Mouse (Mus musculus) spleen, postnatal 36 days (tissue): Measurements from ENCODE around the gene Osgin1.

Experiments
- DNase-seq, 2 experiments: peaks; one replicate each; pipeline ENCODE4 v3.0.0; 2022; ENCODE audit warnings: low spot score in 2 of 2, mixed read lengths in 1 of 2

Osgin1 gene

DNA sequence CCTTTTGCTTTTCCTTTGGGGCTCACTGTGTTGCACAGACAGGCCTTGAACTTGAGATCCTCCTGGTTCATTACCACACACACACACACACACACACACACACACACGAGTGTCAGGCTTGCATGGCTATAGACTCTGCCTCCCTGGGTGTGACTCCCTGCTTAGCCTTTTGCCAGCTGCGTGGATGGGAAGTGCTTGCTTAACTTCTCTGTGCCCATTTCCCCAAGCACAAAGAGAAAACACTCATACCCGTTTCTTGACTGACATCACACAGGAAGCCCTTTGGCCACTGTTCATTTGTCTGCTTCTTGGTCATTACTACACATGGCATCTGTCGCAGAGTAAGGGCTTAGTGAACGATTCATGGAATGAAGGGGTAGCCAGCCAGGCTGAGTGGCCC, 8.1 kb downstream of the Osgin1 start:
- no peak for DNase-seq

DNA sequence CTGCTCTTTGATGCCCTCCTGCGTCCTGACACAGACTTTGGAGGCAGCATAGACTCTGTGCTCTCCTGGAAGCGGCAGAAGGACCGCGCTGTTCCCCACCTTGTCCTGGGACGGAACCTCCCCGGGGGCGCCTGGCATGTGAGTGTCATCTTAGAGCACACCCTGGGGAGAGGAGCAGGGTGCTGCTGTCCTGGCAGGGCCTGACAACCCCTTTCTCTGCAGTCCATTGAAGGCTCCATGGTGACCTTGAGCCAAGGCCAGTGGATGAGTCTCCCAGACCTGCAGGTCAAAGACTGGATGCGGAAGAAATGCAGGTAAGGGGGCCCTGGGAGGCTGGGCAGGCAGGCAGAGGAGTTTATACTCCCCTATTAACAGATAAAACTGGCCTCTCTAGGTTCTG, 9.0 kb downstream of the Osgin1 start:
- no peak for DNase-seq

DNA sequence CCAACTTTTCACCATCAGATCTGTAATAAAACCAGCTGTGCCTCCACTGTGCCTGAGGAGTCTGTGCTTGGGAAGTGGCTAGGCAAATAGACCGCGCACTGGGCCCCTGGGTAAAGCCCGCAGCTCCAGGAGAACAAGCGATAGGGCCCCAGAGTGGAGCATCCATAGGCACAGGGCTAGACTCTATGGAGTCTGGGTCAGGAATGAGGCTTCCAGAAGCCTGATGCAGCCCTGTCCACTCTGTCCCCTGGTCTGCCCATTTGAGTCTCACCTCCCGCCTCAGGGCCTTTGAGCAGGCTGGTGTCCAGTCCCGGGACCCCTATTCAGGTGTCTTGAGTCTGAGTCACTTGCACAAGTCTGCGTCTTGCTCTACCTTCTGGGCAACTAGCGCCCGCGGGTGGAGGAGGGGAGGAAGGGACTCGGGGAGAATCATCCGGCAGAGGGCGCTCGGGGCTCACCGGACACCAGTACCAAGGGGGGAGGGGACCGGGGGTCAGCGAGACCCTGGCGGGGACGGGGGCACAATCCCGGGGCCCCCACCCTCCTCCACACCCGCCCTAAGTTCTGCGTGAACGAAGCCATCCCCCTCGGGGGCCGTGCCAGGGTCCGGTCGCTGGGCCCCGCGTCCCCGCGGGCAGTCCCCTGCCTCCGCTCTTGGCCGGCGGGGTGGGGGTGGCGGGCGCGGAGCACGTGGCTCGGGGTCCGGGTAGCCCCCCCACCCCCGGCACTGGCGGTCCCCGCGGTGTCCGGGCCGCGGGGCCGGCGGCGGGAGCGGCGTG, 12.5 kb downstream of the Osgin1 start, which contains the start of gene Necab2:
Gene Necab2, plus strand, starts transcription at position 509 of the 779 bp plus-strand sequence.
- DNase-seq, result peak; percentile 54 to 60

DNA sequence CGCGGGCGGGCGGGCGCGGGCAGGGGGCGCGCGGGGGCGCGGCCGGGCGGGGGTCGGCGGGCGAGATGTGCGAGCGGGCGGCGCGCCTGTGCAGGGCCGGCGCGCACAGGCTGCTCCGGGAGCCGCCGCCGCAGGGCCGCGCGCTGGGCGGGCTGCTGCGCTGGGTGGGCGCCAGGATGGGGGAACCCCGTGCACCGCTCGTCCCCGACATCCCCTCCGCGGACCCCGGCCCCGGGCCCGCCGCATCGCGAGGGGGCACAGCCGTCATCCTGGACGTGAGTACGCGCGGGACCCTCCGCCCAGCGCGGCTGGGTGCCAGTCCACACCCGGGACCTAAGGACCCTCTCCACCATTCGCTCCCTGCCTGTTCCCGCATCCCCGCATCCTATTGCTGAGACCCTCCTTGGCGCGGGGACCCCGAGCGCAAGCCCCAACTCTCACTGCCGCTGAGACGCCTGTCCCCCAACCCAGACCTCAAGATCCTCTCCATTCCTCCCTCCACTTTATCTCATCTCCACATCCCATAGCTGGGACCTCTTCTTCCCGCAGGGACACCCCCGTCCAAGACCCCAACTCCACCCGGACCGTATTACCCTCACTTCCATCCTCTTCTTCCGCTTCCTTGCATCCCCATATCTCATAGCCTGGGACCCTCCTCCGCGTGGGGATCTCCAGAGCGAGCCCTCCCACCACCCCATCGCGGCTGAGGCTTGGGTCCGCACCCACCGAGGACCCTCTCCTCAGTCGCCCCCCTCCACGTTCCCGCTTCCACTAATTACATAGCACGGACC, 13.3 kb downstream of the Osgin1 start:
- no peak for DNase-seq

DNA sequence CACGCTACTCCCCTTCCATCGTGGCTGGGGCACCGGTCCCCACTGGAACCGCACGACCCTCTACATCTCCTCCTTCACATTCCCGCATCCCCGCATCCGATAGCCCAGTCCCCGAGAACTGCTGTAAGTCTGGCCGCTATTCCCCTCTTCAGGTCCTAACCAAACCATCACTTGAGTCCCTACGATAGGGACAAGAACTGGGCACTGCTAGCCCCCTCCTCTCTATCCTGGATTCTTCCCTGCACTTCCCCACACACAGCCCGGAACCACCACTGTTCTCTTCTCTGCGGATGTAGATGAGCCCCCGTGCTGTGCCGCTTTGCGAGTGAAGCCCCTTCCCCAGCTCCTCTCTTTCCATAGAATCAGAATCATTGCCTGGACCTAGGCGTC, 13.9 kb downstream of the Osgin1 start:
- no peak for DNase-seq

DNA sequence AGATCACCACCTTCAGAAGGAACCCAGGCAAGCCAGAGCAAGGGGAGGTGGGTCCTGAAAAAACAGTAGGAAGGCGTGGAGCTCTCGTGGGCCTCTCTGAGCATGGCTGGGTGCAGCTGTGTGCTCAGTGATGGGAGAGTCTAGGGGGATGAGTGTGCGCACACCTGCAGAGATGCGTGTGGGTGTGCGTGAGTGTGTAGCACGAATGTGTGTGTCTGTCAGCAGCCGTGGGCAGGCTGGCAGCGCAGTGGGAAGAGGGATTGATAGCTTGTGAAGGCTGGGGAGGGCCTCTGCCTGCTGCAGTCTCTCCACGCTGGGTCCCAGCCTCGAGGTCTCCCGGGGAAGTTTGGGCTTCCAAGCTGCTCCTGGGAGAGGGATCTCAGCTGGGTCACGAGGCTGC, 15.7 kb downstream of the Osgin1 start:
- no peak for DNase-seq

DNA sequence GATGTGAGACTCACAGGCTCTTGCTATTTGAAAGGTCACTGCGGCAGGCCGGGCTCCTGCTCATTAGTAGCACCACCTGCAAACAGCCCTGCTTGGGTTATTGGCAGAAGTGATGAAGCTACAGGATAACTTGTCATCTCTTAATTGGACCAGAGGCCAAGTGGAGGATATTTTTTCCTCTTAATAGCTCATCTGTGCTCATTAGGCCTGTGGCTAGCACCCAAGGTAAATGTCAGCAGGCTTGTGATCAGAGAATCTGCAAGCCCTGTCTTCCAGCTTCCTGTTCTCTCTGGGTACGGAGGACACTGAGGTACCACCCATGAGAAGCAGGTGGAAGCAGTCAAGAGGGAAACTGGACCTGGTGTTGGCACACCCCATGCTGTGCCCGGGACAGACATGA, 17.2 kb downstream of the Osgin1 start:
- DNase-seq, result no peak

DNA sequence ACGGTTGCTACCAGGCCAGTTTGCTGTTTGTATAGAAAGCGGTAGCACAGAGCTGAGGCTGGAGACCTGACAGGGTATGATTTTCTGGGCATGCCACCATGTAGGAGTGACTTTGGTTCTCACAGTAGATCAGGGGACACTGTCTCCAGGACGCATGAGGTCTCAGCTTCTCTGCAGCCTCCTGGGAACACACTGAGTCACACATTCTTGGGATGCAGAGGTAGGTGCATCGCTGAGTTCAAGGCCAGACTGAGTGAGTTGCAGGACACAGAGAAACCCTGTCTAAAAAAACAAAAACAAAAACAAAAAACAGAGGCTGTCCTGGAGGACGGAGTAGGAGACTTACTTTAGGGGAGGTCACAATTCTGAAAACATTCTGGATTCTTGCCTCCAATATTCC, 19.0 kb downstream of the Osgin1 start:
- DNase-seq, result no peak

DNA sequence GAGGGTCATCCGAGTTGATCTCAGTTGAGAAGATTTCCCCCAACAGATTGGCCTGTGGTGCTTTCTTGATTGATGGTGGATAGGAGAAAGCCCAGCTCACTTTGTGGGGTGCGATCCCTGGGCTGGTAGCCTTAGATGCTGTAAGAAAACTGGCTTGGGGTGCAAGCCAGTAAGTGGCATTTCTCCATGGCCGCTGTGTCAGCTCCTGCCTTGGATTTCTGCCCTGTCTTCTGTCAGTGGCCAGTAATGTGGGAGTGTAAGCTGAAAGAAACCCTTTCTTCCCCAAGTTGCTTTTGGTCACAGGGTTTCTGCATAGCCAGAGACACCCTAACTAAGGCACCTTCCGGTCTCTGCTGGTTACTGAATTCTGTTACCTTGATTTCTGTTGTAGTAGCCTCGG, 22.1 kb downstream of the Osgin1 start:
- no peak for DNase-seq

DNA sequence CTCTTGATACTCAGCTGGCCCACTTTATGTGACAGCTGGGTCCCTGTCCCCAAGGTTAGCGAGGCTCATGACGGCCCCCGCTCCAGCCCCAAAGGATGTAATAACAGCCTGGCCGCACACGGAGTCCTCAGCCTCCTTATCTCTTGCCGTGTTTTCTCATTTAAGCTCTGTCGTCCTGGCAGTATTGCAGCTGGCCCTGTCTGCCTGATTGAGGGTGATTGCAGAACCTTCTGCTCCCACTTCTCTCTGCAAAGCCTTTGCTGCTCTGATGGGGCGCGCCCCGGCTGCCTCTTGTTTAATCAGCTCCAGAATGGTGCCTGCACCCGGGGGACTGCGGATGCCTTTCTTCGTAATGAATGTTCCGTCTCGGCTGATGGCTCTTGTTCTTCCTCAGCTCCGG, 25.8 kb downstream of the Osgin1 start:
- no peak for DNase-seq

DNA sequence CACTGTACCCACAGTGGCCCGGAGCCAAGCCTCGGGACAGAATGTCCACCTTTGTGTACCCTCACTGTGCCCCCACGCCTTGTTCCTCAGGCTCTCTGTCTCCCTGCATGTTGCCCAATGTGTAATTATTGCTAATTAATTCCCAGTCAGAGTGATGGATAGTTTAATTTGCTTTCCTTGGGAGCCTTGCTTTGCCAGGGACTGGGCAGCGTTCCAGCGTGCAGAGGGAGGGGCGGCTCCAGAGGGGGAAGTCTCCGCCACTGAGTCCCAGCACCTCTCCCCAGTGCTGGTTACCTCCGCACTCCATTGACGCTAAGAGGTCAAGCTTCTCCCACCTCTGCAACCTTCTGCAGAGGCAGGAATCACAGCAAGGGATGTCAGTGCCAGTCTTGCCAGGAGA, 27.4 kb downstream of the Osgin1 start:
- no peak for DNase-seq

DNA sequence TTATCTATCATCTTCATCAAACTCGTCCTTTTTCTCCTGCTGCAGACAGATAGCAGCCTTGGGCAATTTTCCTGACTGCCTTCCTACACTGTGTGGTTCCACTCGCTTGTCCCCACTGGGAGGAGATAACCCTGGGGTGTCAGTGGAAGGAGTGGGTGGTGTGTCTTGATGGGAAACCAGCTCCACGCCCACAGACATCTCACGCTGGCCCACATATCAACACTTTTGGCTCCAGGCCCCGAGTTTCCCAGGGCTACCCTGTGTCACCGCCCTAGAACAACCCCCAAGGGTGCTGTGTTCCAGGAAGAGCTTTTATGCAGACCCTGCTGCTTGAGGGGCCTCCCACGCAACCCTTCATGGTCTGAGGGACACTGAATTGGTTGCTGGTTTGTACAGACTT, 29.8 kb downstream of the Osgin1 start:
- DNase-seq, result peak in 1 of 2 experiments; percentile 13

DNA sequence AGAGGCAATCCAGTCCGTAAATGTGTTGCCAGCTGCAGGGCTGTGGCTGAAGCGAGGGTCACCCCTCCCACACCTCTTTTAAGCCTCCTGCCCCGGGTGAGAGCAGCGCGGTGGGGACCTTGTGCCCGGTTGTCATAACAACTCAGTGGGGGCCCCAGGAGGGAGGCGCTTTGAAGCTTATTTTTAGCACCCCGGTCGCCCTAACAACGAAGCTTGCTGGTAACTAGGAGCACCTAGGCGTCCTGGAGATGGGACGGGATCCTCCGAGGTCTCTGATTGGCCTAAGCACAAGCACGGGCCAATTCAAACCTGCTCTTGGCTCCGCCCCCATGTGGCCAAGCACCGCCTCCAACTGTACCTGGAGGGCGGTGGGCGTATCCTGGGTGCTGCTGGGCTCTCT, 32.2 kb downstream of the Osgin1 start:
- DNase-seq, result no peak

DNA sequence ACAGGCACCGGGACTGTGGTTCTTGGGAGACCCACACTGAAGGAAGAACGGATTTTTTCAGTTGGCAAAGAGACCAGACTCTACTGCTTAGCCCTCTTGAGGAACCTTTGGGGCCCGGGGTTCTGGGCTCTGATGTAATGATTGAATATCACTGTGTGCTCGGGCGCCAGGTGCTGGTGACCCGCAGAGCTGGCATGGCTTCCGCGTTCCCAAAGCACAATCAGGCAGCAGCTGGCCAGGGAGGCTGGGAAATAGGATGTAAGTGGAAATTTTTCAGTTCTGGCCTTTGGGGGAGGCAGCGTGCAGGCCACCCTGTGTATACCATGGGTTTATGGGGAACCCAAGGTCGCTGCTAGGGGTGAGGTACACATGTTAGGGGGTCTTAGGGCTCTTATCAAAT, 32.9 kb downstream of the Osgin1 start:
- no peak for DNase-seq

DNA sequence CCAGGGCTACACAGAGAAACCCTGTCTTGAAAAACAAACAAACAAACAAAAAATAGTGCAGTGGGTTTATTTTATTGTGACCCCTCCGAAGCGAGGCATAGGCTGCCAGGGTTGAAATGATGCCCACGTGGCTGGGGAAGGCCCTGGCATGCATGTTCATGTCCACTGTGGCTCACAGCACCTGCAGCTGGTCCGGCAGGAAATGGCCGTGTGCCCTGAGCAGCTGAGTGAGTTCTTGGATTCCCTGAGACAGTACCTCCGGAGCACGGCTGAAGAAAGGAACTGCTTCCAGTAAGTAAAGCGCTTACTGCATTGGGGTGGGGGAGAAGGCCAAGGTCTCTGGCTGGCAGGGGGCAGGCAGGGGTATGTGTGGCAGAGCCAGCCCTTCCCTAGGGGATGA, 34.2 kb downstream of the Osgin1 start:
- no peak for DNase-seq

DNA sequence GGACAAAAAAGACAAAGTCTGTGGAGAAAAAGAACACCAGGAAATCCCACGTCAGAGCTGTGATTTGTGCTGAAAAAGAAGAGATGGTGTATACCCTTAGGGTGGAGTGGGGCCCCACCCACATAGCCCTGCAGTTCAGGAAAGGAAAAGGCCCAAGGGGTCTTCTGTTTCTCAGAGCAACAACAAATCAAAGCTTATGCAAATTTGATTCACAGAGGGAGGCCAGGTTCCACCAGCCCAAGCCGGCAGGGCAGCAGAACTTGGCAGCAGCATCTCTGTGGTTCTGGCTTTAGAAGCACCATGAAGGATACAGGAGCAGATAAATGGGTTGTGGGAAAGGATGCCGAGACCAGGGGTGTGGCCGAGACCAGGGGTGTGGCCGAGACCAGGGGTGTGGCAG, 44.8 kb downstream of the Osgin1 start:
- no peak for DNase-seq

DNA sequence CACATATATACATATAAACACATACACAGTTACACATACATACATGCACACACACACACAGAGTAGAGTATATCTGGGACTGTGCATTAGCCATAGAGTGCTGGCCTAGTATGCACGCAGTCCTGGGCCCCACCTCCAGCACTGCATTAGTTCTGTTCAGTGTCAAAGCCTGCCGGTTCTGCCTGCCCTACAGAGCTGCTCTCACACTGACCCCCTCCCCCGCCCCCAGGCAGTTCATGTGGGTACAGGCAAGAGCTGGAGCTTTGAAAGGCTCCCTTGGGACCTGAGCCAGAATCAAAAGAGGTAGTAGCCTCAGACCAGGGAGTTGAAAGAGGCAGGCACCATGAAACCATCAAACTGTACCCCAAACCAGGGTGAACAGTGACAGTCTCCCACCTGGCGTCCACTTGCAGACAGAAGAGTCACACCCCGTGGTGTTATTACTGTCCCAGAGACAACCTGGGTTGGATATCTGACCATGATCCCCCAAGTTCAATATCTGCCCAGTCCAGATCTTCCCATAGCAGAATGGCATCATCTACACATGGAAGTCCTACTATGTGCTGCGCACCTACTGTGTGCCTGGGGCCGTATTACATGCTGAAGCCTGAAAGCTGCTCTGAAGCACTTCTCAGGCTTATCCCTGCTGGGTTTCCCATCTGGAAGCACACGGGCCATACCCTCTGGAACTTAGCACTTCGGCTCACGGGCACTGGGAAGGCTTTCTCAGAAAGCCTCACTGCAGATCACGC, 50.4 kb downstream of the Osgin1 start:
- peak; percentile 54 to 60 for DNase-seq

DNA sequence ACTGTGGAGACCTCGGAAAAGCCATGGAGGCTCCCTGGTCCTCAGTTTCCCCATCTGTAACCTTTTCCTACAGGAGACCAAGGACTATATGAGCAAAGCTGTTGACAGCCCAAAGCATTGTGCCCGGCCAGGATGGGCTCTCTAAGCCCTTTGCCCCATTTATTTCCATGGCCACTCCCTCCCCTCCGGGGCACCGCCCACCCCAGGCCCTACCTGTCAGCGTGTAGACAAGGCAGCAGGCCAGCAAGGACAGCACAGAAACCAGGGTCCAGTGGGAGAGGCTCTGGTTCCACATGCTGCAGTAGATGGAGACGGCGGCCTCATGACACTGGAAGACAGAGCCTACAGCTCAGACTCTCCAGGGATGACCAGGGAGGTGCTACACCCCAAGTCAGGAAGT, 53.2 kb downstream of the Osgin1 start:
- no peak for DNase-seq
